29 mouse cellular contexts compared by ENCODE assay signal in the genomic region with DNA sequence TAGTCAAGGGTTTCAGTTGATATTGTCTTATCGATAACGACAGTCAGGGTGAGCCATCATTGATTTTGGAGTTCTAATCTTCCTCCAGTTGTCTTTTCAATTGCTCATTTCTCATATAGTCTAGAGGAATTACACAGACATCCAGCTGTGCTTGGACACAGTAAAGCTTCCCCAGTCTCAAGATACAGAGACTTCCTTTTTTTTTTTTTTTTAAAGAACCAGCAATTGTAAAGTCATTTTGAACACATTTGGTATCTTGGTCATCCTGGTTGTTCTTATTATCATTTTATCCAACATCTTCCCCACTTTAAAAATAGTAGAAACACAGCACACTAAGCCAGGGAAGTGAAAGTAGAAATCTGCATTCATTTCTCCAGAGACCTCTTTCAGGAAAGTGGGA. TPM values are rescaled to one million over a fixed set of nuclear protein-coding genes. Genes with fewer than 3 reads are reported as not detected.
DNase-seq lines count a peak whose midpoint lies in the region; ATAC-seq and TF ChIP-seq lines count a peak whose summit lies in the region.
"Had no signal": no experiment of that assay in that cellular context is flagged by ENCODE, and none has a peak within 500 bp of the region (broad histone marks: within the 10 kb centered on the region; RNA-seq: fewer than 3 reads in every experiment).

No protein-coding gene starts in this region.

- H3K4me1 ChIP-seq in midbrain, embryonic 13.5 days (replicated peaks) = peaks cover 13% of the 10 kb centered on the region
- H3K4me1 ChIP-seq in midbrain, embryonic 11.5 days (ENCODE audit: control insufficient read depth, insufficient read depth, low read length) = no peaks in the 10 kb centered on the region
- H3K4me1 ChIP-seq in CH12.LX (ENCODE audit: control insufficient read depth in 1 of 2, insufficient read depth in 2 of 2) = peaks cover 2 to 22% of the 10 kb centered on the region in 2 experiments; a peak in 2 of 4 replicates
- H3K4me1 ChIP-seq in MEL (ENCODE audit: control insufficient read depth in 1 of 2, insufficient read depth in 2 of 2, low read length in 2 of 2) = no peaks in the 10 kb centered on the region
- peaks cover 5% of the 10 kb centered on the region for H3K4me1 ChIP-seq in stomach, embryonic 16.5 days (ENCODE audit: control insufficient read depth, insufficient read depth, low read length)
- H3K4me1 ChIP-seq: embryonic facial prominence, embryonic 10.5 days; forebrain, embryonic 12.5 days; forebrain, embryonic 15.5 days; heart, embryonic 10.5 days had no signal

- 81% methylated on average over 2 of the region's 2 CpGs for WGBS in midbrain, embryonic 13.5 days
- 86% methylated on average over 2 of the region's 2 CpGs for WGBS in midbrain, embryonic 11.5 days
- WGBS in stomach, embryonic 16.5 days = 79% methylated on average over 2 of the region's 2 CpGs

- H3K9ac ChIP-seq in midbrain, embryonic 13.5 days (replicated peaks) = no peak overlapping the region
- H3K9ac ChIP-seq in midbrain, embryonic 11.5 days (ENCODE audit: low read length) = no peak overlapping the region
- no peak overlapping the region for H3K9ac ChIP-seq in CH12.LX (ENCODE audit: insufficient read depth, low read depth)
- no peak overlapping the region for H3K9ac ChIP-seq in MEL (ENCODE audit: control insufficient read depth, low read depth, low read length, poor library complexity, severe bottlenecking)
- no peak overlapping the region for H3K9ac ChIP-seq in stomach, embryonic 16.5 days (ENCODE audit: low read length)
- H3K9ac ChIP-seq: embryonic facial prominence, embryonic 13.5 days; forebrain, embryonic 12.5 days; forebrain, embryonic 15.5 days; heart, embryonic 13.5 days; hindbrain, embryonic 14.5 days had no signal

- H3K4me2 ChIP-seq in midbrain, embryonic 13.5 days (replicated peaks) = no peak overlapping the region
- H3K4me2 ChIP-seq in midbrain, embryonic 11.5 days = no peak overlapping the region
- H3K4me2 ChIP-seq in CH12.LX (ENCODE audit: insufficient read depth, low read depth, poor library complexity, severe bottlenecking) = no peak overlapping the region
- peak overlapping the region; percentile 29; the same call in 1 of the 2 replicates for H3K4me2 ChIP-seq in stomach, embryonic 16.5 days (ENCODE audit: low read depth, low read length)
- H3K4me2 ChIP-seq: embryonic facial prominence, embryonic 13.5 days; forebrain, embryonic 12.5 days; forebrain, embryonic 15.5 days; heart, embryonic 13.5 days; hindbrain, embryonic 14.5 days had no signal

- dilution Hi-C loops in CH12.LX (cut with MboI; ENCODE audit: extremely low pct_ligation_motif_present, extremely low pct_unique_long_range_greater_than_20kb, low sequenced_read_pairs) = no loop called here

- no peaks in the 10 kb centered on the region for H3K36me3 ChIP-seq in midbrain, embryonic 13.5 days
- no peaks in the 10 kb centered on the region for H3K36me3 ChIP-seq in midbrain, embryonic 11.5 days (ENCODE audit: control insufficient read depth, insufficient read depth, low read length)
- H3K36me3 ChIP-seq in CH12.LX (replicated peaks in 1 of 2; ENCODE audit: control insufficient read depth in 1 of 2, insufficient read depth in 1 of 2, low read length in 1 of 2) (no peaks in the 10 kb centered on the region), MEL (ENCODE audit: control insufficient read depth in 1 of 2, insufficient read depth in 2 of 2, low read length in 2 of 2) (no peaks in the 10 kb centered on the region)
- H3K36me3 ChIP-seq in stomach, embryonic 16.5 days (ENCODE audit: control insufficient read depth, insufficient read depth, low read length) = no peaks in the 10 kb centered on the region
- H3K36me3 ChIP-seq: embryonic facial prominence, embryonic 10.5 days; embryonic facial prominence, embryonic 13.5 days; forebrain, embryonic 12.5 days; forebrain, embryonic 15.5 days; heart, embryonic 10.5 days; heart, embryonic 13.5 days had no signal

- H3K27ac ChIP-seq in midbrain, embryonic 13.5 days = peak overlapping the region; percentile 30; the same call in 1 of the 2 replicates
- H3K27ac ChIP-seq in midbrain, embryonic 11.5 days (ENCODE audit: low read depth, low read length) = no peak overlapping the region
- H3K27ac ChIP-seq in CH12.LX (ENCODE audit: insufficient read depth, low read depth) = no peak overlapping the region
- no peak overlapping the region for H3K27ac ChIP-seq in MEL (ENCODE audit: control insufficient read depth, low read depth, low read length)
- H3K27ac ChIP-seq in stomach, embryonic 16.5 days (ENCODE audit: low read length) = peak overlapping the region; percentile 72
- H3K27ac ChIP-seq: embryonic facial prominence, embryonic 10.5 days; embryonic facial prominence, embryonic 13.5 days; forebrain, embryonic 12.5 days; forebrain, embryonic 15.5 days; heart, adult 2 months; heart, embryonic 10.5 days; heart, embryonic 13.5 days; hindbrain, embryonic 14.5 days; hindbrain, postnatal 0 days had no signal

- H3K27me3 ChIP-seq in midbrain, embryonic 13.5 days = no peaks in the 10 kb centered on the region
- no peaks in the 10 kb centered on the region for H3K27me3 ChIP-seq in midbrain, embryonic 11.5 days (ENCODE audit: control insufficient read depth, insufficient read depth, low read length)
- H3K27me3 ChIP-seq in CH12.LX (replicated peaks) (no peaks in the 10 kb centered on the region), MEL (ENCODE audit: control insufficient read depth in 1 of 2, insufficient read depth in 2 of 2, low read length in 2 of 2) (no peaks in the 10 kb centered on the region; a peak in 1 of 4 replicates)
- H3K27me3 ChIP-seq in stomach, embryonic 16.5 days (ENCODE audit: control insufficient read depth, insufficient read depth, low read length) = no peaks in the 10 kb centered on the region
- H3K27me3 ChIP-seq: forebrain, embryonic 12.5 days; forebrain, embryonic 15.5 days; heart, embryonic 13.5 days had no signal

- TF ChIP-seq CTCF in CH12.LX (conservative IDR thresholded peaks at IDR 0.05 in 1 of 2, IDR thresholded peaks at IDR 0.05 in 1 of 2; ENCODE audit: low read depth in 2 of 2, low read length in 2 of 2) (no peak), MEL (IDR thresholded peaks at IDR 0.05 in 2 of 3, conservative IDR thresholded peaks at IDR 0.05 in 1 of 3; ENCODE audit: control insufficient read depth in 1 of 3, insufficient read depth in 1 of 3, low read depth in 2 of 3, low read length in 3 of 3, poor library complexity in 1 of 3, severe bottlenecking in 1 of 3) (no peak)

- ATAC-seq in midbrain, embryonic 13.5 days = no peak
- no peak for ATAC-seq in midbrain, embryonic 11.5 days (ENCODE audit: low FRiP score)
- ATAC-seq in stomach, embryonic 16.5 days (ENCODE audit: insufficient read depth, low FRiP score) = no peak
- ATAC-seq: CD4-positive, CD25-positive, alpha-beta regulatory T cell, adult 4 months; forebrain, embryonic 15.5 days; hindbrain, postnatal 0 days had no signal

- H3K4me3 ChIP-seq in midbrain, embryonic 13.5 days (replicated peaks) = no peak overlapping the region
- H3K4me3 ChIP-seq in midbrain, embryonic 11.5 days (ENCODE audit: low read depth, low read length) = no peak overlapping the region
- H3K4me3 ChIP-seq in CH12.LX (replicated peaks in 1 of 3; ENCODE audit: low read depth in 2 of 3, low read length in 2 of 3, poor library complexity in 1 of 3) = no peak overlapping the region
- no peak overlapping the region for H3K4me3 ChIP-seq in MEL (ENCODE audit: control insufficient read depth in 1 of 2, insufficient read depth in 1 of 2, low read depth in 2 of 2, low read length in 2 of 2)
- no peak overlapping the region for H3K4me3 ChIP-seq in stomach, embryonic 16.5 days (replicated peaks; ENCODE audit: low read length)
- H3K4me3 ChIP-seq: embryonic facial prominence, embryonic 10.5 days; embryonic facial prominence, embryonic 13.5 days; erythroblast, embryonic 14.5 days; forebrain, embryonic 12.5 days; forebrain, embryonic 15.5 days; heart, adult 2 months; heart, embryonic 10.5 days; heart, embryonic 13.5 days had no signal

- TF ChIP-seq RAD21 in CH12.LX (IDR thresholded peaks at IDR 0.05; ENCODE audit: low read depth, low read length) (no peak), MEL (IDR thresholded peaks at IDR 0.05; ENCODE audit: low read depth, low read length) (no peak)

- no peak for TF ChIP-seq EP300 in CH12.LX (IDR thresholded peaks at IDR 0.05; ENCODE audit: low read length)
- TF ChIP-seq EP300 in MEL (IDR thresholded peaks at IDR 0.05; ENCODE audit: low read depth in 1 of 2, low read length in 2 of 2) = no peak

- in situ Hi-C loops in CH12.LX (cut with MboI; ENCODE audit: low pct_ligation_motif_present, low pct_unique_long_range_greater_than_20kb, low sequenced_read_pairs) = no loop called here

- no peaks in the 10 kb centered on the region for H3K79me2 ChIP-seq in CH12.LX (replicated peaks; ENCODE audit: control insufficient read depth, extremely low read depth, insufficient read depth, poor library complexity, severe bottlenecking)
- no peaks in the 10 kb centered on the region for H3K79me2 ChIP-seq in MEL (ENCODE audit: control insufficient read depth, insufficient read depth, low read length, poor library complexity)

- no peak for DNase-seq in midbrain, embryonic 11.5 days (ENCODE audit: low spot score, missing footprints)
- DNase-seq in CH12.LX (ENCODE audit: extremely low read depth) (no peak), MEL (ENCODE audit: low read depth, low spot score) (peak; percentile 4)
- no peak for DNase-seq in spleen, adult 12 weeks (ENCODE audit: low spot score)
- DNase-seq in spleen, adult 18-20 months = no peak
- DNase-seq: adrenal gland, adult 2 months; adrenal gland, postnatal 14 days; cerebellum, adult 11-12 months; cerebellum, adult 8-10 months; cerebellum, postnatal 10 days; cerebellum, postnatal 36 days; embryo, embryonic 11 days; gastrocnemius, postnatal 36 days; heart, adult 2 months; heart, postnatal 14 days; heart, postnatal 4 days had no signal

- no peaks in the 10 kb centered on the region for H3K9me3 ChIP-seq in midbrain, embryonic 13.5 days
- H3K9me3 ChIP-seq in midbrain, embryonic 11.5 days (ENCODE audit: control insufficient read depth, low read length) = no peaks in the 10 kb centered on the region
- H3K9me3 ChIP-seq in CH12.LX (replicated peaks; ENCODE audit: low read length) (no peaks in the 10 kb centered on the region), MEL (replicated peaks; ENCODE audit: insufficient read depth, low read length) (no peaks in the 10 kb centered on the region)
- no peaks in the 10 kb centered on the region for H3K9me3 ChIP-seq in stomach, embryonic 16.5 days (replicated peaks; ENCODE audit: control insufficient read depth, low read length)
- H3K9me3 ChIP-seq: embryonic facial prominence, embryonic 10.5 days; embryonic facial prominence, embryonic 13.5 days; forebrain, embryonic 12.5 days; forebrain, embryonic 15.5 days; heart, embryonic 10.5 days; heart, embryonic 13.5 days had no signal

- no peak for TF ChIP-seq POLR2A in CH12.LX (IDR thresholded peaks at IDR 0.05; ENCODE audit: low read depth, low read length)
- no peak for TF ChIP-seq POLR2A in MEL (IDR thresholded peaks at IDR 0.05; ENCODE audit: control insufficient read depth in 1 of 2, insufficient read depth in 1 of 2, low read depth in 1 of 2, low read length in 2 of 2, poor library complexity in 1 of 2)

RNA-seq across cellular contexts. Expression of a gene that starts 51.4 kb away (rescaled TPM):
- polyA plus RNA-seq in midbrain, embryonic 13.5 days (2015; fragmentation: Nextera tagmentation; extraction: Ambion mirVana) = 72.4 and 79.8 TPM in 2 replicates
- 72.6 and 73.0 TPM in 2 replicates for polyA plus RNA-seq in midbrain, embryonic 11.5 days (2014; fragmentation: Nextera tagmentation; extraction: Ambion mirVana)
- total RNA-seq in CH12.LX (2012; rRNA removed) = 2.3 and 2.8 TPM in 2 replicates
- total RNA-seq in CH12.LX (2014; rRNA removed) = 1.7 and 2.3 TPM in 2 replicates
- polyA plus RNA-seq in CH12.LX (2012; ENCODE audit: insufficient read length, low read depth) = 2.6 and 3.0 TPM in 2 replicates
- total RNA-seq in MEL (2012; rRNA removed) = not detected in 2 replicates
- polyA plus RNA-seq in MEL (2012; ENCODE audit: insufficient read depth in 1 of 2, insufficient read length in 2 of 2, low read depth in 1 of 2, low replicate concordance in 2 of 2, missing spikeins in 1 of 2) = not detected
- polyA plus RNA-seq in stomach, embryonic 16.5 days (2015; fragmentation: Nextera tagmentation; extraction: Ambion mirVana) = 30.3 and 36.6 TPM in 2 replicates
- total RNA-seq: granulocyte monocyte progenitor cell, adult 5-6 weeks had no signal
- polyA plus RNA-seq: erythroblast, embryonic 14.5 days had no signal

Comparison
In these comparisons a context has a peak if more than half of its experiments do, and no peak if none do; other contexts are left out.
1. H3K27ac ChIP-seq: peak in midbrain, embryonic 13.5 days (single experiment) and stomach, embryonic 16.5 days (single experiment); none in midbrain, embryonic 11.5 days (single experiment), CH12.LX (single experiment) and MEL (single experiment).